Mouse (Mus musculus): ENCODE measurements around the gene Rftn1.
A peak's percentile ranks its signal among the peaks of the same experiment; 100 is the strongest.

Gene Rftn1

GRCm38 (mm10) chr17:50063832-50064627 lies 126.4 kb downstream of the Rftn1 start:
- DNase-seq (ENCODE audit: low spot score), result no peak

DNA sequence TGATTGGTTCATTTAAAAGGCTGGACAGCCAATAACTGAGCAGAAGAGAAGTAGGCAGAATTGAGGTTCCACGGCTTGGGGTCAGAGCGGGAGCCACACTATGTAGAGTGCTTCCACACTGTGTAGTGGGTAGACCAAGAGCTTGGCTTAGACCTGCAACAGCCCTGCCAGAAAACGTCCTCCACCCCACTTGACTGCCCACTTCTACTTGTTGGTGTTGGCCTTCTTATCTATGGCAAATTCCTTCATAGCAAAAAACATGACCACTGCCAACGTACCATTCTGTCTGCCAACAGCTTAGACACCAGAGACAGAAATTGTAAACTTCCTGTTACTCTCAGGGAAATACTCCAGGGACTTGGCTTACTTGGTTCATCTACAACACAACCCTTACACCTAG lies 127.8 kb downstream of the Rftn1 start:
- no peak for DNase-seq (ENCODE audit: low spot score)

DNA sequence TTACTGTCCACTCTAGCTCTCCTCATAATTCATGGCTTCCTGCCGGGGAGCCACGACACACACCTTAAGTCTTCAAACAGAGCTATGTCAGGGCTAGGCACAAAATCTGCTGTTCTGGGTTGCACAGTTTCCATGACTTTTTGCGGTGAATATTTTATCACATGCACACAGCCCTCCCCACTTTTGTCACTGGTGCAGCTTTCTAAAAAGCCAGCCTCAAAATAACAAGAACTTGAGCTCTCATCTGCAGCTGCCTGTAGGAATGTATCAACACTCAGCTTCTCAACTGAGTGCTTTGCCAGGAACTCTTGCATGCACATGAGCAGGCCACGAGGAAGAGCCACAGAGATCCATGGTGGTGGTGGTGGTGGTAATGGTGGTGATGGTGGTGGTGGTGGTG lies 129.0 kb downstream of the Rftn1 start:
- no peak for DNase-seq (ENCODE audit: low spot score)

DNA sequence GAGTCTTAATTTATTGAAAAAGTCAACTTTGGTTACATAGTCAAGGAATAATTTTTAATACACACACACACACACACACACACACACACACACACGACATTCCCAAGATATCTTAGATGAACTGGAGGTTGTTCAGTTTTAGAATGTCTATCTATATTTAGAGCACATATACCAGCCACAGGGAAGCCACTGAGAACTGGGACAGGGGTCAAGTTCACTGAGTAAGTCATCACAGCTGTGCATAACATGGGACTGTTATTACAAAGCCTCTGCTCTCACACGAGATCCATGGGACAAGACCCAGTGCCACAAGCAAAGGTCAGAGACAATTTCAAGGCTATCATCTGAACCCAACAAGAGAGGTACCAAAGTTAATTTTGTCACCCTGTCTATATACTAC lies 130.3 kb downstream of the Rftn1 start:
- no peak for DNase-seq (ENCODE audit: low spot score)

- DNase-seq (ENCODE audit: low spot score), result no peak
Observed at GRCm38 (mm10) chr17:50059417-50059816, 131.1 kb downstream of the Rftn1 start.

- DNase-seq (ENCODE audit: low spot score), result no peak
Observed at GRCm38 (mm10) chr17:50055154-50055756, 135.2 kb downstream of the Rftn1 start.

- no peak for DNase-seq (ENCODE audit: low spot score)
Observed at GRCm38 (mm10) chr17:50054586-50054985, 135.9 kb downstream of the Rftn1 start.

- no peak for DNase-seq (ENCODE audit: low spot score)
Observed at GRCm38 (mm10) chr17:50053961-50054360, 136.5 kb downstream of the Rftn1 start.

DNA sequence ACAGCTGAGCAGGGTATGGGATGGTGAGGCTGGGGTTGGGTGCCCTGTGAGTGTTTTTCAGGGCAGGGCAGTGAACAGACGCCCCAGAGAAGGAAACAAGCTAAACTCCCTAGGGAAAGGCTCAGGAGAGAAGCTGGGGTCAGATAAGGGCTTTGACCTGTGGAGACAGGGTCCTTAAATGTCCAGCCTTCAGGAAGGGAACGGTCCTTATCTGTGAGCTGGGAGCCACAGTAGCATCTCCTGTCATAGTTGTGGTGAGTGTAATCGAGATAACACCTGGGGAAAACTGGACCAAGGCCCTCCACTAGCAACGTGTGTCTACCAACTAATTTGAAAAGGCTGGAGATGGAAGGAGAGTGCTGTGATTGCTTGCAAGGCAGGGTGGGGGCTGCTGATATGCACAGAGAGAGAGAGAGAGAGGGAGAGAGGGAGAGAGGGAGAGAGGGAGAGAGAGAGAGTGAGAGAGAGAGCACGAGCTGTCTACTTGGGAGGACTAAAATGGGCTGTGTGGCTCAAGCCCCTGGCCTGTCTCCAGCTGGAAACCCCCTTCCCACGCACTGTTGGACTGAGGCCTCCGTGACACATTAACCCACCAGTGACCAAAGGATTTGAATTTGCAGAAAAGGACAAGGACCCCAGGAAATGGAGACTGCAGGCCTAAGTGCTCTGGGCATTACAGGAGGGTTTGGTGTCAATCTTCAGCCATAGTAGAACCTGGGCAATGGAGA lies 137.6 kb downstream of the Rftn1 start:
- DNase-seq (ENCODE audit: low spot score), result no peak

DNA sequence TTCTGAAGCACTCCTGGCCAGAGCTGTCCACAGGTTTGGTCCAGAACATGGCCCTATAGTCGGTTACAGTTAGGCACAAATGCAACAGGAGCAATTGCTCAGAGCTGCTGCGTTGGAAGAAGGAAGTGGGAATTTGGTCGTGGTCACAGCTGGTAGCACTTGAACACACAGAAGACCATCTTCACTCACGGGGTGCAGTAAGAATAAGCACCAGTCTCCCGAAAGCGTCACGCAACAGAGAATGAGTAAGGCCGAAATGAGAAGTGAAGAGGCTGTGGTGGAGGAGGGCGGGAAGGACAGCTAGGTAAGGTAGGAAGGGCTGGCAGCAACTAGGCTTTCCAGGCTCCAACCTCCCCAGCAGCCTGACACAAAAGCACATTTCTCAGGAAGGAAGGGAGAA lies 140.0 kb downstream of the Rftn1 start:
- no peak for DNase-seq (ENCODE audit: low spot score)

- no peak for DNase-seq (ENCODE audit: low spot score)
Observed at GRCm38 (mm10) chr17:50048209-50048608, 142.3 kb downstream of the Rftn1 start.

- DNase-seq (ENCODE audit: low spot score), result no peak
Observed at GRCm38 (mm10) chr17:50047182-50047581, 143.3 kb downstream of the Rftn1 start.

- DNase-seq (ENCODE audit: low spot score), result no peak
Observed at GRCm38 (mm10) chr17:50040727-50041410, 149.6 kb downstream of the Rftn1 start.

DNA sequence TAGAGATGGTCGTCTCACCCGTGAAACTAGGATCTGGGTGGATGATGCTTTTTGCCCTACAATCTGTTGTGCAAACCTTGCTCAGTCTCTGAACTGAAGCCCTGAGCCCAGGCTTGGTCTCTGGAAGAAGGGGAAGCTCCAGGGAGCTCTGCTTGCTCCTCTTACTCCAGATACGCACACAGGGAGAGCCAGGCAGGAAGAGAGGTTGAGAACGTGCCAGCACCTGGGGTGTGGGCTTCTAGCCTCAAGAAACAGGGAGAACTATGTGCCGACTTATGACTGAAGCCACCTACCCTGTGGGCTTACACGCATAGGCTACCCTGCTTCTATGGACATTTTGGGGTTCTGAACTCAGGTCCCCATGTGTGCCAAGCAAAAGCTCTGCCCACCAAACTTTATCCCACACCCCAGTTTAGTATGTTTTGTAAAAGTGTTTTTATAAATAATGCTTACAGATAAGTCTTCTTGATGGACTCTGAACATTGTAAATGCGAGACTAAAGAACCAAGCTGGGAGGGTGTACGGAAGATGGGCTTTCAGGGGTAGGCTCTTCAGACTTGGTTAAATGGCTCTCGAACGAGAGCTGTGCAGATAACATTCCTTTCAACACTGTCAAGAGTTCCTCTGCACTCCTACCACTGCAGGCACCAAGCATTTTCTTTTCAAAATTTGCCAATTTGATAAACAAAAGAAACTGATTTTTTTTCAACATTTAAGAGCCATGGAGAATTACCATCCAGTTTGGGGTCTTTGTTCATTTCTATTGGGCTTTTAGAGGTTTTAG lies 152.4 kb downstream of the Rftn1 start:
- DNase-seq (ENCODE audit: low spot score), result no peak

- no peak for DNase-seq (ENCODE audit: low spot score)
Observed at GRCm38 (mm10) chr17:50037416-50037815, 153.1 kb downstream of the Rftn1 start.

- peak; percentile 47 for DNase-seq (ENCODE audit: low spot score)
Observed at GRCm38 (mm10) chr17:50036751-50037385, 153.6 kb downstream of the Rftn1 start.

- no peak for DNase-seq (ENCODE audit: low spot score)
Observed at GRCm38 (mm10) chr17:50033698-50034097, 156.8 kb downstream of the Rftn1 start.

DNA sequence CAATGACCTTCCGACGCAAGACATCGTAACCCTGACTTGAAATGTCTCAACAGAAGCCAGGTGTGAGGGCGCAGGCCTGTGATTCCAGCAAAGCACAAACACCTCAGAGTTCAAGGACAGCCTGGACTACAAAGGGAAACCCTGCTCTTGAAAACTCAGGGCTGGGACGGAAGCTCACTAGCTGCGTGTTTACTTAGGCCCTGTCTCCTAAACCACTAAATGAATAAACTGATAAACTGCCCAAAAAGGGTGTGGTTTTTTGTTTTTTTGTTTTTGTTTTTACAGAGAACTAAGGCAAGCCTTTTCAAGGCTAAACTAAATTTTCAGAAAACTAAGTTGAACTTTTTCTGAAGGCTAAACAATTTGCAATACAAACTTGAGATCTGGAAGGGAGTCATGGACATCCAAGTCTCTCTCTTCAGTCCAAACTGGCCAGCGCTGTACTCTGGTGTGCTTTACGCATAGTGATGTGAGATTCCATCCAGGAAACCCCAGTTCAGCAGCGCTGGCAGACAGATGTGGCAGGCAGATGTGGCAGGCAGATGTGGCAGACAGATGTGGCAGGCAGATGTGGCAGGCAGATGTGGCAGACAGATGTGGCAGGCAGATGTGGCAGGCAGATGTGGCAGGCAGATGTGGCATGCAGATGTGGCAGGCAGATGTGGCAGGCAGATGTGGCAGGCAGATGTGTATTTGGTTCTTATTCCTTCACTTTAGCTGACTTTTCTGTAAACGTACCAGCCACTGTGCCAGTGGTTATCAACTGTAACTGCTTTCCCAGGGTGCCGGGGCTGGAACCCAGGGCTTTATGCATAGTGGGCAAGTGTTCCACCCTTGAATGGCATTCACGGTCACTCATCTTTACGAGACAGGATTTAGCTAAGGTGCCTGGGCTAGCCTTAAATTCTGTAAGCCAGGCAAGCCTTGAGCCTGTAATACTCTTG lies 158.7 kb downstream of the Rftn1 start:
- DNase-seq (ENCODE audit: low spot score), result no peak

- no peak for DNase-seq (ENCODE audit: low spot score)
Observed at GRCm38 (mm10) chr17:50025651-50026050, 164.8 kb downstream of the Rftn1 start.

- no peak for DNase-seq (ENCODE audit: low spot score)
Observed at GRCm38 (mm10) chr17:50025173-50025626, 165.3 kb downstream of the Rftn1 start.
